Mouse (Mus musculus): ENCODE results near the gene Pbx1. TPM values are rescaled to one million over a fixed set of nuclear protein-coding genes. Genes with fewer than 3 reads are reported as not detected.

The Pbx1 gene
- total and polyA plus RNA-seq, 2 experiments from 2014 or later: 37.6 to 44.4 TPM

DNA sequence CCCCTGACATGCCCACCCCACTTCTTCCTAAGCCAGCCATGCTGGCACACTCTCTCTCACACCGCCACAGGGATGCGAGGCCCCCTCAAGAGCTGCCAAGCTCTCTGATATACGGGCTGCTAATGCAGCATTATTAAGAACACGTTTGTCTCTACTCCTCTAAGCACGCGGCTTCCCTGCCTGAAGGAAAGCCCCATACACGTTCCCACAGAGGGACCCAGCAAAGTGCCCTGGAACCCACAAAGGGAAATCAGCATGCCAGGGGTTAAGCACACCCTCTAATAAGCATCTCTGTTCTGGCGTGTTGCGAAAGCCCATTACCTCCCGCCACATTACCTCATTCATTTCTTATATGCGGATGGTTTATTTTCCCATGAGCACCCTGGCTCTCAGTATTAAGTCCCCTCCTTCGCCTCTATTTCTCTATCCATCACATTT, 132.1 kb downstream of the Pbx1 start:
- H3K27ac ChIP-seq: peak overlapping the region; percentile 59; the same call in 1 of the 2 replicates
- H3K9me3 ChIP-seq (ENCODE audit: low read length): no peaks in the 10 kb centered on the region
- no peaks in the 10 kb centered on the region for H3K36me3 ChIP-seq (ENCODE audit: insufficient read depth, low read length)
- H3K4me3 ChIP-seq (ENCODE audit: low read length): no peak overlapping the region
- H3K4me1 ChIP-seq (ENCODE audit: insufficient read depth, low read length): peaks cover 12% of the 10 kb centered on the region
- ATAC-seq (peak; percentile 70), DNase-seq (ENCODE audit: low spot score) (peak; percentile 50)
- no peak for TF ChIP-seq CTCF (IDR thresholded peaks at IDR 0.05; ENCODE audit: low read depth)
- 30% methylated on average over 12 of the region's 12 CpGs for WGBS
- no peaks in the 10 kb centered on the region for H3K27me3 ChIP-seq (ENCODE audit: insufficient read depth, low read length)
- peak overlapping the region; percentile 45; the same call in 1 of the 2 replicates for H3K9ac ChIP-seq (replicated peaks; ENCODE audit: low read length)
- H3K4me2 ChIP-seq (ENCODE audit: low read depth, low read length): peak overlapping the region; percentile 38

DNA sequence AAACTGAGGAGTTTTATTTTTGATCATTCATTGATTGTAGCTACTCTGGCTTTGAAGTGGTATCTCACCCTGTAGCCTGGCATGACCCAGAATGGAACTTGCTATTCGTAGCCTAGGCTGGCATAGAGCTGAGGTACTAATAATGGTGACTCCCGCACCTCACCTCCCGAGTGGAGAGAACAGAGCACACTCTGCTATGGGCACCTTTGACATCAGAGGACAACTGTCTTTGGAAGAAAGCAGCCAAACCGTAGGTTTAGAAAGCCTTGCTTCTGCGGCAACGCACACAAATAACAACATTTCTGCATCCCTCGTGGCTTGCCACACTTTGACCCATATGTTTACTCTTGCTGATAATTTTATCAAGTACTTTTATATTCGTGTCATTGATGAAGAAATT, 132.9 kb downstream of the Pbx1 start:
- Histone ChIP-seq H3K36me3 (ENCODE audit: insufficient read depth, low read length) (no peaks in the 10 kb centered on the region), H3K27ac (0 out of 2 replicates have a peak overlapping the region, but pooled peaks have one; percentile 59), H3K9me3 (ENCODE audit: low read length) (no peaks in the 10 kb centered on the region), H3K4me1 (ENCODE audit: insufficient read depth, low read length) (peaks cover 12% of the 10 kb centered on the region), H3K4me2 (ENCODE audit: low read depth, low read length) (no peak overlapping the region), H3K27me3 (ENCODE audit: insufficient read depth, low read length) (no peaks in the 10 kb centered on the region), H3K4me3 (ENCODE audit: low read length) (no peak overlapping the region), H3K9ac (replicated peaks; ENCODE audit: low read length) (no peak overlapping the region)
- DNase-seq (ENCODE audit: low spot score): no peak
- 78% methylated on average over 8 of the region's 8 CpGs for WGBS
- no peak for TF ChIP-seq CTCF (IDR thresholded peaks at IDR 0.05; ENCODE audit: low read depth)
- no peak for ATAC-seq

DNA sequence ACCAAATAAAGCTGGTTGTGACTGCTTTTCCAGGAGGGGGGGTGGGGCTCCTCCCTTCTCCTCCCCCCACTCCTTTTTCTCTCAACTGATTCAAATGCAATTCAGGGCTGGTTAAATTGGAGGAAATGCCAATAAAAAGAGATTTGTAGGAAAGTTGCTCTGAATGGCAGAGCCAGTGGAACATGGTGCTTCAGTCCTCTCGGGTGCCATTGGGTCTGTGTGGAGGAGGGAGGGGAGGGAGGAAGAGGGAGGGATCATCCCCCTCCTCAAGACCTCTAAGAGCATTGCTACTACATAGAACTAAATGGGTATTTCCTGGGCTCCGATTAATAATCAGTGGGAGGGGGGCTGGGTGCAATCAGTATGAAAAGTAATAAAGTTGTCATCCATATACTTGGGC, 135.8 kb downstream of the Pbx1 start:
- Histone ChIP-seq H3K9me3 (ENCODE audit: low read length) (no peaks in the 10 kb centered on the region), H3K4me3 (ENCODE audit: low read length) (no peak overlapping the region), H3K4me1 (ENCODE audit: insufficient read depth, low read length) (peaks cover 24% of the 10 kb centered on the region), H3K27ac (no peak overlapping the region), H3K36me3 (ENCODE audit: insufficient read depth, low read length) (no peaks in the 10 kb centered on the region), H3K4me2 (ENCODE audit: low read depth, low read length) (no peak overlapping the region), H3K9ac (replicated peaks; ENCODE audit: low read length) (no peak overlapping the region), H3K27me3 (ENCODE audit: insufficient read depth, low read length) (no peaks in the 10 kb centered on the region)
- WGBS: 63% methylated on average over 2 of the region's 2 CpGs
- DNase-seq (ENCODE audit: low spot score): no peak
- no peak for ATAC-seq
- no peak for TF ChIP-seq CTCF (IDR thresholded peaks at IDR 0.05; ENCODE audit: low read depth)

DNA sequence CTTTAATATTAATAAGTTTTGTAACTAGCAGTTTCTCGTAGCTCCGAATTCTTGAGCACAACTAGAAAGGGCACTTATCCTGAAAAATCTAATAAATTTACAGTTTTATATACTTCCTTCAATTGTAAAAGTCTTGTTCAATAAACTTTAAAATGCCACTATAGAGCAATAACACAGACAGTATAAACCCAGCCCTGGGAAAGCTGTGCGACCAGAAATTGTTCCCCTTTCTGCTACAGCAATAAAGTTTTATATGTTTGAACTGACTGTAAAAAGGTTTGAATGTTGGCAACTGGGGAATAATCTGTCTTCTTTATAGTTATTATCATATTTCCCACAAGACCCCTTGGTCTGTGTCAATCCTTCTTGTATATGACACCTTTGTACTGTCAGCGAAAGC, 136.3 kb downstream of the Pbx1 start:
- no peak for DNase-seq (ENCODE audit: low spot score)
- H3K4me1 ChIP-seq (ENCODE audit: insufficient read depth, low read length): peaks cover 29% of the 10 kb centered on the region
- no peak overlapping the region for H3K27ac ChIP-seq
- H3K9me3 ChIP-seq (ENCODE audit: low read length): no peaks in the 10 kb centered on the region
- no peaks in the 10 kb centered on the region for H3K36me3 ChIP-seq (ENCODE audit: insufficient read depth, low read length)
- TF ChIP-seq CTCF (IDR thresholded peaks at IDR 0.05; ENCODE audit: low read depth): no peak
- no peak overlapping the region for H3K4me2 ChIP-seq (ENCODE audit: low read depth, low read length)
- WGBS: 83% methylated on average over 4 of the region's 4 CpGs
- H3K9ac ChIP-seq (replicated peaks; ENCODE audit: low read length): no peak overlapping the region
- no peak for ATAC-seq
- H3K4me3 ChIP-seq (ENCODE audit: low read length): no peak overlapping the region
- no peaks in the 10 kb centered on the region for H3K27me3 ChIP-seq (ENCODE audit: insufficient read depth, low read length)

DNA sequence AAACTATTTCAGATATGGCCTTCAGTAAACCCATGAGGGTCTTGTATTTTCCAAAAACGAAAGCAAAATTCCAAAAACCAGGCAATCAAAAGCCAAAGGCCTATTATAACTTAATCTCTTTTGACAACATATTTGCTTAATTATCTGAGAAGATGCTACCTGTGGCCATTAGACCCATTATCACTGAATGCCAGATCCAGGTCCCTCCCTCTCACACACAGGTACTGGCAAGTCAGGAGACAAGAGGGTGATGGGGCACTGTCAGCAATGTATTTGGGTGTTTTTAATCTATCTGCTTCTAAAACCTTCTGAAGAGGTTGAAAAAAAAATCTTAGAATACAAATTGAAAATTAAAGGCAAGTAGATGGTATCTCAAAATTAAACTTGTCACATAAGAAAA, 138.4 kb downstream of the Pbx1 start:
- Histone ChIP-seq H3K27me3 (ENCODE audit: insufficient read depth, low read length) (no peaks in the 10 kb centered on the region), H3K36me3 (ENCODE audit: insufficient read depth, low read length) (no peaks in the 10 kb centered on the region), H3K9me3 (ENCODE audit: low read length) (no peaks in the 10 kb centered on the region), H3K27ac (no peak overlapping the region), H3K4me1 (ENCODE audit: insufficient read depth, low read length) (peaks cover 26% of the 10 kb centered on the region), H3K9ac (replicated peaks; ENCODE audit: low read length) (no peak overlapping the region), H3K4me3 (ENCODE audit: low read length) (no peak overlapping the region), H3K4me2 (ENCODE audit: low read depth, low read length) (no peak overlapping the region)
- TF ChIP-seq CTCF (IDR thresholded peaks at IDR 0.05; ENCODE audit: low read depth): no peak
- ATAC-seq (no peak), DNase-seq (ENCODE audit: low spot score) (no peak)
- WGBS: 97% methylated on average over 1 of the region's 1 CpGs

DNA sequence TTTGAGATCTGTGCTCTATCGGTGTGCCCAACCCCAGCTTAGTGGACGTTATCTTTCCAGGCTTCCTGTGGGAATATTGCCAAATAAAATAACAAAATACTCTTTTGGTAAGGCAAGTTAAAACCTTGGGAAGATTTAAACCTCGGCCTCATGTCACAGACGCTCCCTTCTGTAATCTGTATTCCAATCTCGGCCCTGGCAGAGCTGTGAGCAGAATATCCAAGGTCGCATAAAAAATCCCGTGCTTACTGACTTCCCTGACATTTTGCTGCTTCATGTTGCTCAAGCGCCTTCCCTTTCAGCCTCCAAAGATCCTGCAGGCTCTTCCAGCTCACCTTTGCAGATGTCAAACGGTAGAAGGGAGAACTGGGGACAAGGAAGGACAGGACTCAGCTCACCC, 140.0 kb downstream of the Pbx1 start:
- no peak overlapping the region for H3K4me3 ChIP-seq (ENCODE audit: low read length)
- no peaks in the 10 kb centered on the region for H3K9me3 ChIP-seq (ENCODE audit: low read length)
- no peak overlapping the region for H3K4me2 ChIP-seq (ENCODE audit: low read depth, low read length)
- peak overlapping the region; percentile 16; the same call in 1 of the 2 replicates for H3K27ac ChIP-seq
- TF ChIP-seq CTCF (IDR thresholded peaks at IDR 0.05; ENCODE audit: low read depth): no peak
- no peak for DNase-seq (ENCODE audit: low spot score)
- no peak for ATAC-seq
- H3K9ac ChIP-seq (replicated peaks; ENCODE audit: low read length): no peak overlapping the region
- 52% methylated on average over 9 of the region's 9 CpGs for WGBS
- no peaks in the 10 kb centered on the region for H3K27me3 ChIP-seq (ENCODE audit: insufficient read depth, low read length)
- H3K4me1 ChIP-seq (ENCODE audit: insufficient read depth, low read length): peaks cover 39% of the 10 kb centered on the region
- H3K36me3 ChIP-seq (ENCODE audit: insufficient read depth, low read length): no peaks in the 10 kb centered on the region

DNA sequence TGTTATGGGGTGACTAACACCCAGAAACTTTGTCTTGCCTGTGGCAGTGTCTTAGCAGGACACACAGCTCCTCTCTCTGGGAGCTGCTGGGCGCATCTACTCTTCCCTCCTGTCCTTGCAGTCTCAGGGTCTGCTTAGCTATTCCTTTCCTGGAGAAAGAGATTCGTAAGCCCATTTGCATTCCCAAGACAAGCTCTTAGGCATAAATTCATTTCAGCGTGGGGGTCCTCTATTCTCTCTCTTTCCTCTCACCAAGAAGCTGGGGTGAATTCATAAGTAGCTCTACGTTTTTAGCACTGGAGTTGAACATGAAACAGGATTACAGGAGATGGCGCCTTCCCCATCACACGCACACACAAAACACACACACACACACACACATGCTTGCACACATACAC, 140.4 kb downstream of the Pbx1 start:
- H3K9ac ChIP-seq (replicated peaks; ENCODE audit: low read length): no peak overlapping the region
- H3K4me2 ChIP-seq (ENCODE audit: low read depth, low read length): peak overlapping the region; percentile 4; the same call in 1 of the 2 replicates
- peak overlapping the region; percentile 55; the same call in 1 of the 2 replicates for H3K27ac ChIP-seq
- ATAC-seq: no peak
- H3K9me3 ChIP-seq (ENCODE audit: low read length): no peaks in the 10 kb centered on the region
- no peaks in the 10 kb centered on the region for H3K36me3 ChIP-seq (ENCODE audit: insufficient read depth, low read length)
- H3K27me3 ChIP-seq (ENCODE audit: insufficient read depth, low read length): no peaks in the 10 kb centered on the region
- WGBS: 43% methylated on average over 6 of the region's 6 CpGs
- no peak overlapping the region for H3K4me3 ChIP-seq (ENCODE audit: low read length)
- peaks cover 42% of the 10 kb centered on the region for H3K4me1 ChIP-seq (ENCODE audit: insufficient read depth, low read length)
- TF ChIP-seq CTCF (IDR thresholded peaks at IDR 0.05; ENCODE audit: low read depth): no peak
- peak; percentile 27 for DNase-seq (ENCODE audit: low spot score)
